Mouse (Mus musculus): ENCODE measurements around the gene Efcab10.

Efcab10 gene

GRCm38 (mm10) chr12:33427726-33428125 is 33.1 kb downstream of the Efcab10 start:
- no peak for DNase-seq

DNA sequence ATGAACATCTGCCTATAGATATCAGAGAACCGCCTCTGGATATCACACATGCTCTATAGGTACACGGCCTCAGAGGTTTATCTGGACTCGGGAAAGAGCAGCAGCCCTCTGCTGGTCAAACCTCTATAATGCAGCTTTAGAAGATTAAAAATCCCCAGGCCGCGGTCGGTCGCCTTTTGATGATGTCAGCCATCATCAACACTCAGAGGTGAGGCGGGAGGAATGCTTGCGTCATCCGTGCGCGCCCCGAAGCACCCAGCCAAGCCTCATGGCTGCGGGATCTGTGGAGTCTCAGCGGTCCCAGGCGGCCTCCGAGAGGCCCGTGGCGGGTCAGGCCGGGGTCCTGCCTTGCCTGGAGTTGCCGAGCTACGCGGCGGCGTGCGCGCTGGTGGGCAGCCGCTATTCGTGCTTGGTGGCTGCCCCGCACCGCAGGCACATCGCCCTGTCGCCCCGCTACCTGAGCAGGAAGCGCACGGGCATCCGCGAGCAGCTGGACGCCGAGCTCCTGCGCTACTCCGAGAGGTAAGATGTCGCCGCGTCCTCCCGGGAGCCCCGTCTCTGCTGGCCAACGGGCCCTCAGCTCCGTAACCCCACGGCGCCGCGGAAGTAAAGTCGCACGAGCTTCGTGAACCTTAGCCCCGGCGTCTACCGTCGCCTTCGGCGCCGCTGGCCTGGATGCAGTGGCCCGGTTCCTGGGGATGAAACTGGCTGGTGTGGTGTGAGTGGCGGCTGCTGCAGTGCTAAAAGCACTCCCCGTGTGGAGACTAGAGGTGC is 34.9 kb downstream of the Efcab10 start, which contains the start of gene Twistnb:
Twistnb (plus strand) TSS at position 249 of the 774 bp plus-strand sequence.
- peak; percentile 98 for DNase-seq

- peak; percentile 65 to 72 for DNase-seq
Observed at GRCm38 (mm10) chr12:33433812-33434211, 39.2 kb downstream of the Efcab10 start.

- peak; percentile 50 to 52 for DNase-seq
Observed at GRCm38 (mm10) chr12:33434758-33435157, 40.1 kb downstream of the Efcab10 start.
